Mouse (Mus musculus) ES-E14 (cell line): ENCODE results near the gene Fignl1.

ENCODE experiments used
- CHD2 ChIP-seq: IDR thresholded peaks from 2 replicates; pipeline ENCODE4 v1.6.1; 2014; ENCODE audit warnings: mild to moderate bottlenecking, low read depth, low read length, inconsistent platforms
- HCFC1 ChIP-seq: IDR thresholded peaks from 2 replicates; pipeline ENCODE4 v1.6.1; 2012; ENCODE audit warnings: low read length, inconsistent platforms, borderline replicate concordance; ENCODE audit not compliant: insufficient read depth
- MAFK ChIP-seq: IDR thresholded peaks from 2 replicates; pipeline ENCODE4 v1.6.1; 2014; ENCODE audit warnings: mild to moderate bottlenecking, low read depth, low read length, inconsistent platforms; ENCODE audit not compliant: insufficient read depth
- ZNF384 ChIP-seq: IDR thresholded peaks from 2 replicates; pipeline ENCODE4 v1.6.1; 2012; ENCODE audit warnings: low read depth, low read length, inconsistent platforms

- TF ChIP-seq ZNF384 (no peak), HCFC1 (no peak), CHD2 (no peak), MAFK (no peak)
Measured at GRCm38 (mm10) chr11:11839874-11840273, 31.1 kb upstream of the Fignl1 start.
